Mouse (Mus musculus) bone marrow, adult 2 months (tissue): ENCODE data around the gene Larp6. TPM values are rescaled to one million over a fixed set of nuclear protein-coding genes. Genes with fewer than 3 reads are reported as not detected.

Source experiments
- H3K27ac ChIP-seq: fragments of 200-500 bp; 2 replicates; pipeline ENCODE4 v1.5.1; 2012; ENCODE audit warnings: low read depth, mild to moderate bottlenecking, control low read depth, inconsistent platforms, low read length; ENCODE audit not compliant: control insufficient read depth, poor library complexity, insufficient read depth
- H3K4me1 ChIP-seq: fragments of 200-500 bp; 2 replicates; pipeline ENCODE4 v1.6.1; 2011; ENCODE audit warnings: low read length; ENCODE audit not compliant: control insufficient read depth, insufficient read depth
- H3K4me3 ChIP-seq: fragments of 200-500 bp; replicated peaks from 2 replicates; pipeline ENCODE3; 2011; ENCODE audit warnings: mild to moderate bottlenecking, low read depth, low read length, control low read depth; ENCODE audit not compliant: control insufficient read depth
- CTCF ChIP-seq: fragments of 200-500 bp; IDR thresholded peaks from 2 replicates; pipeline ENCODE4 v1.5.1; 2011; ENCODE audit warnings: low read length, control low read depth; ENCODE audit not compliant: control insufficient read depth, insufficient read depth
- POLR2A ChIP-seq: fragments of 200-500 bp; IDR thresholded peaks from 2 replicates; pipeline ENCODE4 v1.6.1; 2011; ENCODE audit warnings: low read depth, mild to moderate bottlenecking, control low read depth, low read length, borderline replicate concordance; ENCODE audit not compliant: control insufficient read depth
- WGBS: fragments of 180-500 bp; shearing (Covaris S2); methylation state at CpG from one replicate; pipeline ENCODE4 v1.1.7; 2018; 5-methylcytosine and 5-hydroxymethylcytosine counted together
- polyA plus RNA-seq: library from polyadenylated mRNA; stranded (reverse); fragments of >200 nt; gene quantifications from 2 replicates; pipeline ENCODE4 v1.2.4, GENCODE M21; 2011; ENCODE audit warnings: low replicate concordance; ENCODE audit not compliant: missing spikeins, insufficient read depth, insufficient read length

The Larp6 gene
- polyA plus RNA-seq, 1 experiment: not detected

- no peak overlapping the region for H3K4me3 ChIP-seq
- no peaks in the 10 kb centered on the region; the same call in none of the 2 replicates for H3K4me1 ChIP-seq
- 71% methylated on average over 15 of the region's 15 CpGs for WGBS
- TF ChIP-seq CTCF: no peak
- no peak for TF ChIP-seq POLR2A
- H3K27ac ChIP-seq: no peak overlapping the region
These were observed 44.3 kb downstream of the Larp6 start for GRCm38 (mm10) chr9:60756866-60757740.

- no peaks in the 10 kb centered on the region; the same call in none of the 2 replicates for H3K4me1 ChIP-seq
- 16% methylated on average over 5 of the region's 5 CpGs for WGBS
- no peak overlapping the region for H3K4me3 ChIP-seq
- TF ChIP-seq CTCF (no peak), POLR2A (no peak)
- no peak overlapping the region for H3K27ac ChIP-seq
These were observed 45.0 kb downstream of the Larp6 start for GRCm38 (mm10) chr9:60757817-60758216.

- Histone ChIP-seq H3K4me1 (no peaks in the 10 kb centered on the region; the same call in none of the 2 replicates), H3K4me3 (no peak overlapping the region), H3K27ac (no peak overlapping the region)
- 77% methylated on average over 10 of the region's 10 CpGs for WGBS
- TF ChIP-seq CTCF: no peak
- no peak for TF ChIP-seq POLR2A
These were observed 46.7 kb downstream of the Larp6 start for GRCm38 (mm10) chr9:60759436-60760007.

GRCm38 (mm10) chr9:60765181-60765580 is 52.4 kb downstream of the Larp6 start:
- TF ChIP-seq POLR2A: no peak
- Histone ChIP-seq H3K27ac (no peak overlapping the region), H3K4me3 (no peak overlapping the region), H3K4me1 (no peaks in the 10 kb centered on the region)
- WGBS: 57% methylated on average over 2 of the region's 2 CpGs

- H3K4me3 ChIP-seq: no peak overlapping the region
- 89% methylated on average over 9 of the region's 9 CpGs for WGBS
- H3K27ac ChIP-seq: no peak overlapping the region
- no peak for TF ChIP-seq POLR2A
- TF ChIP-seq CTCF: no peak
- H3K4me1 ChIP-seq: no peaks in the 10 kb centered on the region
These were observed 55.6 kb downstream of the Larp6 start for GRCm38 (mm10) chr9:60768393-60768792.

- no peaks in the 10 kb centered on the region; the same call in 1 of the 2 replicates for H3K4me1 ChIP-seq
- 15% methylated on average over 6 of the region's 6 CpGs for WGBS
- H3K4me3 ChIP-seq: no peak overlapping the region
- TF ChIP-seq POLR2A: no peak
- TF ChIP-seq CTCF: no peak
- no peak overlapping the region for H3K27ac ChIP-seq
These were observed 56.9 kb downstream of the Larp6 start for GRCm38 (mm10) chr9:60769711-60770111.

- TF ChIP-seq CTCF (no peak), POLR2A (no peak)
- whole genome bisulfite sequencing: 35% methylated on average over 2 of the region's 2 CpGs
- Histone ChIP-seq H3K27ac (no peak overlapping the region), H3K4me3 (no peak overlapping the region), H3K4me1 (no peaks in the 10 kb centered on the region; the same call in 1 of the 2 replicates)
These were observed 60.9 kb downstream of the Larp6 start for GRCm38 (mm10) chr9:60773713-60774112.

GRCm38 (mm10) chr9:60776899-60777298 is 64.1 kb downstream of the Larp6 start:
- H3K4me3 ChIP-seq: no peak overlapping the region
- no peak overlapping the region for H3K27ac ChIP-seq
- WGBS: 78% methylated on average over 9 of the region's 9 CpGs
- H3K4me1 ChIP-seq: no peaks in the 10 kb centered on the region; the same call in 1 of the 2 replicates
- no peak for TF ChIP-seq CTCF
- TF ChIP-seq POLR2A: no peak
